In genomic region chr12:110421361-110421760, GRCm38 (mm10) we compare ENCODE assay signal across 35 mouse cellular contexts.
"Had no signal": no experiment of that assay in that cellular context is flagged by ENCODE, and none has a peak within 500 bp of the region (broad histone marks: within the 10 kb centered on the region; RNA-seq: fewer than 3 reads in every experiment).

No protein-coding gene starts in this region.

- H3K27ac ChIP-seq: heart, embryonic 10.5 days; heart, embryonic 13.5 days; heart, embryonic 15.5 days; hindbrain, embryonic 10.5 days; hindbrain, embryonic 12.5 days; hindbrain, embryonic 13.5 days; hindbrain, embryonic 14.5 days; hindbrain, embryonic 15.5 days; hindbrain, postnatal 0 days; intestine, embryonic 15.5 days; kidney, embryonic 15.5 days; kidney, postnatal 0 days; layer of hippocampus, adult 2 months had no signal

- H3K9ac ChIP-seq: heart, embryonic 12.5 days; heart, embryonic 13.5 days; heart, embryonic 15.5 days; hindbrain, embryonic 12.5 days; hindbrain, embryonic 13.5 days; hindbrain, embryonic 14.5 days; hindbrain, embryonic 15.5 days; intestine, embryonic 15.5 days; kidney, embryonic 15.5 days had no signal

- DNase-seq: heart, postnatal 10 days; heart, postnatal 14 days; heart, postnatal 36 days; heart, postnatal 4 days; kidney, adult 11 months; kidney, adult 18-20 months; kidney, adult 2 months; kidney, adult 8-10 months; kidney, adult 9 months; kidney, postnatal 10 days; kidney, postnatal 14 days; kidney, postnatal 25 days; kidney, postnatal 36 days; kidney, postnatal 4 days; layer of hippocampus, adult 9-11 months; layer of hippocampus, postnatal 36 days had no signal

- H3K27me3 ChIP-seq: heart, embryonic 12.5 days; heart, embryonic 15.5 days; hindbrain, embryonic 12.5 days; hindbrain, embryonic 15.5 days; intestine, embryonic 15.5 days had no signal

- H3K4me1 ChIP-seq: hindbrain, embryonic 15.5 days had no signal

- H3K4me3 ChIP-seq: heart, embryonic 10.5 days; heart, embryonic 12.5 days; heart, embryonic 13.5 days; heart, embryonic 15.5 days; hindbrain, embryonic 10.5 days; hindbrain, embryonic 12.5 days; hindbrain, embryonic 13.5 days; hindbrain, embryonic 15.5 days; intestine, embryonic 15.5 days; kidney, embryonic 15.5 days; layer of hippocampus, adult 2 months had no signal

- H3K4me2 ChIP-seq: heart, embryonic 11.5 days; heart, embryonic 12.5 days; heart, embryonic 13.5 days; heart, embryonic 15.5 days; hindbrain, embryonic 12.5 days; hindbrain, embryonic 13.5 days; hindbrain, embryonic 14.5 days; hindbrain, embryonic 15.5 days; intestine, embryonic 15.5 days; kidney, embryonic 15.5 days had no signal

- H3K36me3 ChIP-seq: heart, embryonic 10.5 days; heart, embryonic 12.5 days; heart, embryonic 13.5 days; heart, embryonic 15.5 days; hindbrain, embryonic 10.5 days; hindbrain, embryonic 12.5 days; hindbrain, embryonic 13.5 days; hindbrain, embryonic 15.5 days; intestine, embryonic 15.5 days; kidney, embryonic 15.5 days had no signal

- H3K9me3 ChIP-seq: heart, embryonic 10.5 days; heart, embryonic 12.5 days; heart, embryonic 13.5 days; heart, embryonic 15.5 days; hindbrain, embryonic 10.5 days; hindbrain, embryonic 12.5 days; hindbrain, embryonic 13.5 days; hindbrain, embryonic 15.5 days; intestine, embryonic 15.5 days; kidney, embryonic 15.5 days had no signal

- ATAC-seq: hindbrain, embryonic 16.5 days; hindbrain, postnatal 0 days; inflammation-experienced regulatory T-cells, adult 6 months; intestine, embryonic 15.5 days; intestine, embryonic 16.5 days; intestine, postnatal 0 days had no signal
